Mouse (Mus musculus): ENCODE results near the gene Mmp14.

Gene Mmp14

GRCm38 (mm10) chr14:54471467-54471866, 40.1 kb downstream of the Mmp14 start:
- no peak for TF ChIP-seq GATA4 (IDR thresholded peaks at IDR 0.05; ENCODE audit: insufficient replicate concordance, low read length)

- TF ChIP-seq GATA4 (IDR thresholded peaks at IDR 0.05; ENCODE audit: insufficient replicate concordance, low read length): no peak
These were observed 41.3 kb downstream of the Mmp14 start for GRCm38 (mm10) chr14:54472671-54473070.

- TF ChIP-seq GATA4 (IDR thresholded peaks at IDR 0.05; ENCODE audit: insufficient replicate concordance, low read length): no peak
These were observed 43.3 kb downstream of the Mmp14 start for GRCm38 (mm10) chr14:54474744-54475143.

DNA sequence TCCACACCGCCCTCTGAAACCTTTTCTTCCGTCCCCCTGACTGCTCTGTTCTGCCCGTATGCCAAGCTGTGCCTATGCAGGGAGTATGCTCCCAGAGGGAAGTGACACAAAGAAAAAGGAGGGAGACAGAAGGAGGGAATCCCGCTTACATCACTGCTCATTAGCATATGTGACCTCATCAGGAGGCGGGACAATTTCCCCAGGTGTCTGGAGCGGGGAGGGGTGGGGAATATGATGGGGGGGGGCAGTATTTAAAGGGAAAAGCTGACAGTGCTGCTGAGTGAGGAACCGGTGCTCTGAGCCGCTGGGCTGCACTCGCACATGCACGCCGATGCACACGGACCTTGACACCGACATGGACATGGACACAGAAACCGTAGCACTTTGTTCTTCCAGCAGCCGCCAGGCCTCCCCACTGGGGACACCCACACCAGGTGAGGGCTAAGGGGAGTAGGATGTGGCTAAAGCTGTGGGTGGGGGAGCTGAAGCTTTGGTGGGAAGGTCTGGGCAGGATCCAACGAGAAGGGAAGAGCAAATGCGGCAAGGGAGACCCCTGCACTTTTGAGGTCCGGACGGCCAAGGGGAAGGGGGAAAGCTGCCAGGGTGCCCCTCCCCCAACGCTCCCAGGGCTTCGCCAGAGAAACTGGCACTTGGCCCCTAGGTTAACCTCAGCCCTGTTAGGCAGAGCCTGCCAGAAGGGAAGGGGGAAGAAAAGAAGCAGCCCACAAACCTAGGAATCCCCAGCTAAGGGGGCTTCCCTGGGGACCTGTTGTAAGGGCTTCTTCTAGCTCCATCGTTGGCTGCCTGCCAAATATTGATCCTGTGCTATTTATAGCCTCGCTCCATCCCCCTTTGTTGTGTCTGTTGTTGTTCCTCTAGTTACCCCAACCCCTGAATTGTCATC, 44.8 kb downstream of the Mmp14 start, which contains the start of gene Rem2:
TSS of gene Rem2 (plus strand) at position 160 of the 904 bp plus-strand sequence.
- no peak for TF ChIP-seq GATA4 (IDR thresholded peaks at IDR 0.05; ENCODE audit: insufficient replicate concordance, low read length)

GRCm38 (mm10) chr14:54477172-54477909, 45.9 kb downstream of the Mmp14 start:
- TF ChIP-seq GATA4 (IDR thresholded peaks at IDR 0.05; ENCODE audit: insufficient replicate concordance, low read length): no peak

- TF ChIP-seq GATA4 (IDR thresholded peaks at IDR 0.05; ENCODE audit: insufficient replicate concordance, low read length): no peak
These were observed 48.1 kb downstream of the Mmp14 start for GRCm38 (mm10) chr14:54479451-54479920.

- TF ChIP-seq GATA4 (IDR thresholded peaks at IDR 0.05; ENCODE audit: insufficient replicate concordance, low read length): no peak
These were observed 49.3 kb downstream of the Mmp14 start for GRCm38 (mm10) chr14:54480673-54481072.

GRCm38 (mm10) chr14:54481402-54481801, 50.0 kb downstream of the Mmp14 start:
- no peak for TF ChIP-seq GATA4 (IDR thresholded peaks at IDR 0.05; ENCODE audit: insufficient replicate concordance, low read length)

- TF ChIP-seq GATA4 (IDR thresholded peaks at IDR 0.05; ENCODE audit: insufficient replicate concordance, low read length): no peak
These were observed 51.1 kb downstream of the Mmp14 start for GRCm38 (mm10) chr14:54482498-54482897.

- no peak for TF ChIP-seq GATA4 (IDR thresholded peaks at IDR 0.05; ENCODE audit: insufficient replicate concordance, low read length)
These were observed 54.5 kb downstream of the Mmp14 start for GRCm38 (mm10) chr14:54485899-54486298.

GRCm38 (mm10) chr14:54487732-54488131, 56.3 kb downstream of the Mmp14 start:
- TF ChIP-seq GATA4 (IDR thresholded peaks at IDR 0.05; ENCODE audit: insufficient replicate concordance, low read length): no peak

- TF ChIP-seq GATA4 (IDR thresholded peaks at IDR 0.05; ENCODE audit: insufficient replicate concordance, low read length): no peak
These were observed 56.9 kb downstream of the Mmp14 start for GRCm38 (mm10) chr14:54488350-54488749.

- no peak for TF ChIP-seq GATA4 (IDR thresholded peaks at IDR 0.05; ENCODE audit: insufficient replicate concordance, low read length)
These were observed 61.1 kb downstream of the Mmp14 start for GRCm38 (mm10) chr14:54492345-54493131.

- TF ChIP-seq GATA4 (IDR thresholded peaks at IDR 0.05; ENCODE audit: insufficient replicate concordance, low read length): no peak
These were observed 61.8 kb downstream of the Mmp14 start for GRCm38 (mm10) chr14:54493236-54493635.

- no peak for TF ChIP-seq GATA4 (IDR thresholded peaks at IDR 0.05; ENCODE audit: insufficient replicate concordance, low read length)
These were observed 62.8 kb downstream of the Mmp14 start for GRCm38 (mm10) chr14:54494234-54494633.

Data from liver, adult (tissue).